Comparison of ENCODE assay signal across 15 mouse cellular contexts in the genomic region with DNA sequence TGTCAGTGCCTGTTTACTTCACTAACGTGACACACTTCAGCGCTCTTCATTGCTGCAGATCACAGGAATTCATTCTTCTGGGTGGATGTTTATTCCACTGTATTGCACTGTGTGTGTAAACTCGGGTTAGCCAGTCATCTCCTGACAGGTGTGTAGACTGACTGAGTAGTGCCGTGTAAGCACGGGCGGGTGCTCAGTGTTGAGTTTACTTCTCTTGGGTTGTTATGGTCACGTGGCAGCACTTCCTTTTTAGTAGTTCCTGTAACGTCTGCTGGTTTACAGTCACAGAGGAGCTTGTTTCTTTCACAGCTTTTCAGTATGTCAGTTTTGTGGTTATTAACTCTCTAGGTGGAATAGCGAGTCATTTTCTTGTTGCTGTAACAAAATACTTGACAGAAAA. TPM values are rescaled to one million over a fixed set of nuclear protein-coding genes. Genes with fewer than 3 reads are reported as not detected.
DNase-seq lines count a peak whose midpoint lies in the region; ATAC-seq lines count a peak whose summit lies in the region.
"Had no signal": no experiment of that assay in that cellular context is flagged by ENCODE, and none has a peak within 500 bp of the region (broad histone marks: within the 10 kb centered on the region; RNA-seq: fewer than 3 reads in every experiment).

No protein-coding gene starts in this region.

- DNase-seq in liver, embryonic 11.5 days (ENCODE audit: low spot score) = no peak
- DNase-seq in thymus, postnatal 25 days = peak; percentile 50
- DNase-seq in Muller cell, postnatal 12 days (ENCODE audit: inconsistent ontology term) = no peak
- no peak for DNase-seq in embryo, embryonic 10 days (ENCODE audit: low spot score)
- DNase-seq in frontal cortex, postnatal 36 days (ENCODE audit: low spot score in 2 of 2) = no peak
- DNase-seq: kidney, postnatal 4 days had no signal

- H3K9me3 ChIP-seq in liver, embryonic 16.5 days (replicated peaks; ENCODE audit: control insufficient read depth, low read length) = no peaks in the 10 kb centered on the region
- H3K9me3 ChIP-seq in liver, embryonic 11.5 days (ENCODE audit: control insufficient read depth, low read length) = no peaks in the 10 kb centered on the region
- H3K9me3 ChIP-seq in megakaryocyte, embryonic 14.5 days = no peaks in the 10 kb centered on the region
- H3K9me3 ChIP-seq: limb, embryonic 10.5 days; midbrain, embryonic 12.5 days had no signal

- H3K27ac ChIP-seq in liver, embryonic 16.5 days (ENCODE audit: low read length) = peak overlapping the region; percentile 29; the same call in 1 of the 2 replicates
- H3K27ac ChIP-seq in liver, embryonic 11.5 days (ENCODE audit: low read depth, low read length) = no peak overlapping the region
- H3K27ac ChIP-seq: heart, adult 2 months; limb, embryonic 10.5 days; midbrain, embryonic 12.5 days had no signal

- ATAC-seq in liver, embryonic 16.5 days (ENCODE audit: low read depth) = no peak
- ATAC-seq in liver, embryonic 11.5 days (replicated peaks; ENCODE audit: low FRiP score) = no peak
- peak; percentile 61 for ATAC-seq in common myeloid progenitor, adult 5-6 weeks (replicated peaks; ENCODE audit: low read depth, poor library complexity, severe bottlenecking)
- ATAC-seq: hindbrain, embryonic 16.5 days had no signal

- no peak overlapping the region for H3K4me2 ChIP-seq in liver, embryonic 16.5 days (ENCODE audit: low read depth, low read length)
- no peak overlapping the region for H3K4me2 ChIP-seq in liver, embryonic 11.5 days
- H3K4me2 ChIP-seq: midbrain, embryonic 12.5 days had no signal

- H3K4me3 ChIP-seq in liver, embryonic 16.5 days (ENCODE audit: low read depth, low read length) = 0 out of 2 replicates have a peak overlapping the region, but pooled peaks have one; percentile 4
- no peak overlapping the region for H3K4me3 ChIP-seq in liver, embryonic 11.5 days (ENCODE audit: low read depth, low read length)
- peak overlapping the region; percentile 86 for H3K4me3 ChIP-seq in megakaryocyte, embryonic 14.5 days (replicated peaks)
- H3K4me3 ChIP-seq: heart, adult 2 months; limb, embryonic 10.5 days; midbrain, embryonic 12.5 days had no signal

- H3K4me1 ChIP-seq in liver, embryonic 16.5 days (ENCODE audit: control insufficient read depth, low read depth, low read length) = peaks cover 6% of the 10 kb centered on the region
- H3K4me1 ChIP-seq in liver, embryonic 11.5 days (replicated peaks; ENCODE audit: control insufficient read depth, insufficient read depth, low read length) = peaks cover 5% of the 10 kb centered on the region
- H3K4me1 ChIP-seq in megakaryocyte, embryonic 14.5 days = peaks cover 28% of the 10 kb centered on the region

- no peaks in the 10 kb centered on the region; the same call in 1 of the 2 replicates for H3K36me3 ChIP-seq in liver, embryonic 16.5 days (ENCODE audit: control insufficient read depth, insufficient read depth)
- H3K36me3 ChIP-seq in liver, embryonic 11.5 days (ENCODE audit: control insufficient read depth, insufficient read depth, low read length) = peaks cover 3% of the 10 kb centered on the region; the same call in 1 of the 2 replicates
- peaks cover 31% of the 10 kb centered on the region for H3K36me3 ChIP-seq in megakaryocyte, embryonic 14.5 days (replicated peaks; ENCODE audit: low read length)

- H3K9ac ChIP-seq in liver, embryonic 16.5 days (ENCODE audit: low read depth, low read length) = no peak overlapping the region
- no peak overlapping the region for H3K9ac ChIP-seq in liver, embryonic 11.5 days (ENCODE audit: low read depth, low read length)
- H3K9ac ChIP-seq: midbrain, embryonic 12.5 days had no signal

- no peaks in the 10 kb centered on the region for H3K27me3 ChIP-seq in liver, embryonic 16.5 days (ENCODE audit: control insufficient read depth, insufficient read depth, low read depth, low read length)
- no peaks in the 10 kb centered on the region for H3K27me3 ChIP-seq in liver, embryonic 11.5 days (replicated peaks; ENCODE audit: control insufficient read depth, insufficient read depth, low read length)
- H3K27me3 ChIP-seq in megakaryocyte, embryonic 14.5 days (replicated peaks) = no peaks in the 10 kb centered on the region
- H3K27me3 ChIP-seq: midbrain, embryonic 12.5 days had no signal

- 29% methylated on average over 9 of the region's 9 CpGs for WGBS in liver, embryonic 16.5 days (ENCODE audit: insufficient replicate concordance)
- 60% methylated on average over 9 of the region's 9 CpGs for WGBS in liver, embryonic 11.5 days

RNA-seq across cellular contexts. Expression of gene Twistnb, which starts 4.4 kb away (rescaled TPM):
- polyA plus RNA-seq in liver, embryonic 16.5 days (2015; fragmentation: Nextera tagmentation; extraction: Ambion mirVana) = 21.0 and 23.2 TPM in 2 replicates
- 59.8 and 65.2 TPM in 2 replicates for polyA plus RNA-seq in liver, embryonic 11.5 days (2014; fragmentation: Nextera tagmentation; extraction: Ambion mirVana)
- 82.7 and 87.0 TPM in 2 replicates for total RNA-seq in common myeloid progenitor, adult 5-6 weeks (2017)
- 2.2 and 3.7 TPM in 2 replicates for polyA plus RNA-seq in megakaryocyte, embryonic 14.5 days (2012; ENCODE audit: insufficient read depth, low replicate concordance)

RNA-seq across cellular contexts. Expression of gene Efcab10, which starts 39.2 kb away (rescaled TPM):
- not detected in 2 replicates for polyA plus RNA-seq in liver, embryonic 16.5 days (2015; fragmentation: Nextera tagmentation; extraction: Ambion mirVana)
- polyA plus RNA-seq in liver, embryonic 11.5 days (2014; fragmentation: Nextera tagmentation; extraction: Ambion mirVana) = not detected in 2 replicates
- total RNA-seq in common myeloid progenitor, adult 5-6 weeks (2017) = not detected in 2 replicates
- polyA plus RNA-seq in megakaryocyte, embryonic 14.5 days (2012; ENCODE audit: insufficient read depth, low replicate concordance) = not detected in 2 replicates
- total RNA-seq: ES-E14; heart, adult 2 months had no signal
- polyA plus RNA-seq: stomach, embryonic 14.5 days had no signal
